Mouse (Mus musculus): ENCODE measurements around the gene Tes3-ps. TPM values are rescaled to one million over a fixed set of nuclear protein-coding genes. Genes with fewer than 3 reads are reported as not detected.

Gene Tes3-ps
- total and polyA plus RNA-seq, 2 experiments: 0.04 to 0.18 TPM

- 87% methylated on average over 15 of the region's 15 CpGs for WGBS
- Histone ChIP-seq H3K4me3 (ENCODE audit: insufficient read depth, low read depth, low read length) (no peak overlapping the region), H3K27ac (replicated peaks; ENCODE audit: insufficient read depth, low read depth, low read length) (no peak overlapping the region), H3K4me1 (ENCODE audit: control insufficient read depth, insufficient read depth, low read length) (no peaks in the 10 kb centered on the region; the same call in 1 of the 2 replicates), H3K27me3 (ENCODE audit: control insufficient read depth, insufficient read depth, low read length) (no peaks in the 10 kb centered on the region), H3K79me2 (ENCODE audit: control insufficient read depth, insufficient read depth, low read length) (no peaks in the 10 kb centered on the region), H3K36me3 (ENCODE audit: control insufficient read depth, insufficient read depth, low read length) (peaks cover 29% of the 10 kb centered on the region), H3K9ac (ENCODE audit: low read depth, low read length) (no peak overlapping the region)
- peak; percentile 40 for DNase-seq (ENCODE audit: extremely low read depth, low read depth, low spot score)
- TF ChIP-seq CTCF (IDR thresholded peaks at IDR 0.05; ENCODE audit: low read depth, low read length): no peak
- TF ChIP-seq POLR2A (IDR thresholded peaks at IDR 0.05; ENCODE audit: extremely low read depth, insufficient read depth, low read length): no peak
Measured at GRCm38 (mm10) chr13:49461458-49462132, 31.5 kb upstream of the Tes3-ps start.

- Histone ChIP-seq H3K36me3 (ENCODE audit: control insufficient read depth, insufficient read depth, low read length) (peaks cover 29% of the 10 kb centered on the region), H3K9ac (ENCODE audit: low read depth, low read length) (no peak overlapping the region), H3K79me2 (ENCODE audit: control insufficient read depth, insufficient read depth, low read length) (no peaks in the 10 kb centered on the region), H3K4me1 (ENCODE audit: control insufficient read depth, insufficient read depth, low read length) (no peaks in the 10 kb centered on the region; the same call in 1 of the 2 replicates), H3K27me3 (ENCODE audit: control insufficient read depth, insufficient read depth, low read length) (no peaks in the 10 kb centered on the region), H3K4me3 (ENCODE audit: insufficient read depth, low read depth, low read length) (no peak overlapping the region), H3K27ac (replicated peaks; ENCODE audit: insufficient read depth, low read depth, low read length) (no peak overlapping the region)
- TF ChIP-seq POLR2A (IDR thresholded peaks at IDR 0.05; ENCODE audit: extremely low read depth, insufficient read depth, low read length) (no peak), CTCF (IDR thresholded peaks at IDR 0.05; ENCODE audit: low read depth, low read length) (no peak)
- no peak for DNase-seq (ENCODE audit: extremely low read depth, low read depth, low spot score)
- 90% methylated on average over 2 of the region's 2 CpGs for WGBS
Measured at GRCm38 (mm10) chr13:49462921-49463320, 30.2 kb upstream of the Tes3-ps start.

- H3K36me3 ChIP-seq (ENCODE audit: control insufficient read depth, insufficient read depth, low read length): peaks cover 19% of the 10 kb centered on the region
- WGBS: 98% methylated on average over 4 of the region's 4 CpGs
- TF ChIP-seq CTCF (IDR thresholded peaks at IDR 0.05; ENCODE audit: low read depth, low read length) (no peak), POLR2A (IDR thresholded peaks at IDR 0.05; ENCODE audit: extremely low read depth, insufficient read depth, low read length) (no peak)
- no peaks in the 10 kb centered on the region for H3K4me1 ChIP-seq (ENCODE audit: control insufficient read depth, insufficient read depth, low read length)
- no peaks in the 10 kb centered on the region for H3K79me2 ChIP-seq (ENCODE audit: control insufficient read depth, insufficient read depth, low read length)
- H3K27ac ChIP-seq (replicated peaks; ENCODE audit: insufficient read depth, low read depth, low read length): no peak overlapping the region
- H3K9ac ChIP-seq (ENCODE audit: low read depth, low read length): no peak overlapping the region
- no peaks in the 10 kb centered on the region for H3K27me3 ChIP-seq (ENCODE audit: control insufficient read depth, insufficient read depth, low read length)
- H3K4me3 ChIP-seq (ENCODE audit: insufficient read depth, low read depth, low read length): no peak overlapping the region
- DNase-seq (ENCODE audit: extremely low read depth, low read depth, low spot score): no peak
Measured at GRCm38 (mm10) chr13:49465875-49466274, 27.2 kb upstream of the Tes3-ps start.

- TF ChIP-seq POLR2A (IDR thresholded peaks at IDR 0.05; ENCODE audit: extremely low read depth, insufficient read depth, low read length) (no peak), CTCF (IDR thresholded peaks at IDR 0.05; ENCODE audit: low read depth, low read length) (no peak)
- no peaks in the 10 kb centered on the region for H3K27me3 ChIP-seq (ENCODE audit: control insufficient read depth, insufficient read depth, low read length)
- H3K4me3 ChIP-seq (ENCODE audit: insufficient read depth, low read depth, low read length): no peak overlapping the region
- H3K4me1 ChIP-seq (ENCODE audit: control insufficient read depth, insufficient read depth, low read length): peaks cover 4% of the 10 kb centered on the region
- H3K36me3 ChIP-seq (ENCODE audit: control insufficient read depth, insufficient read depth, low read length): peaks cover 18% of the 10 kb centered on the region
- 88% methylated on average over 11 of the region's 11 CpGs for WGBS
- H3K79me2 ChIP-seq (ENCODE audit: control insufficient read depth, insufficient read depth, low read length): no peaks in the 10 kb centered on the region
- no peak for DNase-seq (ENCODE audit: extremely low read depth, low read depth, low spot score)
- H3K9ac ChIP-seq (ENCODE audit: low read depth, low read length): no peak overlapping the region
- no peak overlapping the region for H3K27ac ChIP-seq (replicated peaks; ENCODE audit: insufficient read depth, low read depth, low read length)
Measured at GRCm38 (mm10) chr13:49466393-49467075, 26.6 kb upstream of the Tes3-ps start.

GRCm38 (mm10) chr13:49467585-49467984 lies 25.5 kb upstream of the Tes3-ps start:
- WGBS: 94% methylated on average over 2 of the region's 2 CpGs
- Histone ChIP-seq H3K27me3 (ENCODE audit: control insufficient read depth, insufficient read depth, low read length) (no peaks in the 10 kb centered on the region), H3K4me3 (ENCODE audit: insufficient read depth, low read depth, low read length) (no peak overlapping the region), H3K27ac (replicated peaks; ENCODE audit: insufficient read depth, low read depth, low read length) (no peak overlapping the region), H3K4me1 (ENCODE audit: control insufficient read depth, insufficient read depth, low read length) (peaks cover 12% of the 10 kb centered on the region), H3K79me2 (ENCODE audit: control insufficient read depth, insufficient read depth, low read length) (no peaks in the 10 kb centered on the region), H3K9ac (ENCODE audit: low read depth, low read length) (no peak overlapping the region), H3K36me3 (ENCODE audit: control insufficient read depth, insufficient read depth, low read length) (peaks cover 12% of the 10 kb centered on the region)
- DNase-seq (ENCODE audit: extremely low read depth, low read depth, low spot score): no peak
- TF ChIP-seq POLR2A (IDR thresholded peaks at IDR 0.05; ENCODE audit: extremely low read depth, insufficient read depth, low read length) (no peak), CTCF (IDR thresholded peaks at IDR 0.05; ENCODE audit: low read depth, low read length) (no peak)

GRCm38 (mm10) chr13:49469002-49469401 lies 24.1 kb upstream of the Tes3-ps start:
- TF ChIP-seq CTCF (IDR thresholded peaks at IDR 0.05; ENCODE audit: low read depth, low read length) (peak; percentile 24; the same call in 1 of the 2 replicates), POLR2A (IDR thresholded peaks at IDR 0.05; ENCODE audit: extremely low read depth, insufficient read depth, low read length) (no peak)
- Histone ChIP-seq H3K36me3 (ENCODE audit: control insufficient read depth, insufficient read depth, low read length) (peaks cover 6% of the 10 kb centered on the region; the same call in 1 of the 2 replicates), H3K27ac (replicated peaks; ENCODE audit: insufficient read depth, low read depth, low read length) (no peak overlapping the region), H3K79me2 (ENCODE audit: control insufficient read depth, insufficient read depth, low read length) (no peaks in the 10 kb centered on the region), H3K4me1 (ENCODE audit: control insufficient read depth, insufficient read depth, low read length) (peaks cover 12% of the 10 kb centered on the region), H3K27me3 (ENCODE audit: control insufficient read depth, insufficient read depth, low read length) (no peaks in the 10 kb centered on the region), H3K4me3 (ENCODE audit: insufficient read depth, low read depth, low read length) (no peak overlapping the region), H3K9ac (ENCODE audit: low read depth, low read length) (no peak overlapping the region)
- peak; percentile 15 for DNase-seq (ENCODE audit: extremely low read depth, low read depth, low spot score)
- WGBS: 83% methylated on average over 5 of the region's 5 CpGs
